Mouse (Mus musculus) Muller cell, postnatal 12 days (primary cell): ENCODE measurements around the gene Krt2.

Experiments
- DNase-seq: peaks from one replicate; pipeline ENCODE4 v3.0.0-alpha.2; 2015; ENCODE audit errors: inconsistent ontology term

The Krt2 gene

DNA sequence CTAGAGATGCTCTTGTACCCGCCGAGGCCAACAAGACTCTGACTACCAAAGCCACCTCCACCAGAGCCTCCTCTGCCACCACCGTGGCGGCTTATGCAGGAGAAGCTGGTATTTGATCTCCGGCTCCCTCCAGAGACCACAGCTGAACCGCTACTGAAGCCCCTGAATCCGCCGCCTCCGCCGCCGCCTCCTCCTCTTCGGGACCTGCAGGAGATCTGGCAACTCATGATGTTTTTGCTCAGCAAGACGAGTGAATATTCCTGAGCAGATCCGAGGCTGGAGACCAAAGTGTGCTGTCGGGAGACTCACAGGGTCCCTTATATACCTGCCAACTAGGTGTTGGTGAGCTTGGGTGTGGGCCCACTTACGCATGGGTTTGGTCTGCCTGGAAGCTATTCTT lies at the start of gene Krt2:
Gene Krt2, minus strand, starts transcription at position 295 of the 400 bp plus-strand sequence.
- no peak for DNase-seq

DNA sequence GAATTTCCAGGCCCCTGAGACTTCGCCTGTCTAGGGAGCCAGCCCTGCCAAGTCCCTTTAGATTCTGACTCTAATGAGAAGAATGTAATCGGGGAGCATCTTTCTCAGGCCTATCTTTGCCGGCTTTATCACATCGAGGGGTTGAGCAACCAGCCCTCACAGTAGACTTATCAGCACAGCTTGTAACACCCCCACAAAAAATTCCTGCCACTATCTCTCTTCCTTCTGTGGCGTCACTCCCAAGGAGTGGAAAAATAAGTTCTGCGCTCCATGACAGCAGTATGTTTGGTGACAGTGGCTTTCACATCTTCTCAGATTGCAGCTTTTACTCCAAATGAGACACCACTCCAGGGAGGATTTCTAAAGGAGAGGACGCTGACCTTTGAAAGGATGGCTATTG lies 48.8 kb upstream of the Krt2 start:
- no peak for DNase-seq

DNA sequence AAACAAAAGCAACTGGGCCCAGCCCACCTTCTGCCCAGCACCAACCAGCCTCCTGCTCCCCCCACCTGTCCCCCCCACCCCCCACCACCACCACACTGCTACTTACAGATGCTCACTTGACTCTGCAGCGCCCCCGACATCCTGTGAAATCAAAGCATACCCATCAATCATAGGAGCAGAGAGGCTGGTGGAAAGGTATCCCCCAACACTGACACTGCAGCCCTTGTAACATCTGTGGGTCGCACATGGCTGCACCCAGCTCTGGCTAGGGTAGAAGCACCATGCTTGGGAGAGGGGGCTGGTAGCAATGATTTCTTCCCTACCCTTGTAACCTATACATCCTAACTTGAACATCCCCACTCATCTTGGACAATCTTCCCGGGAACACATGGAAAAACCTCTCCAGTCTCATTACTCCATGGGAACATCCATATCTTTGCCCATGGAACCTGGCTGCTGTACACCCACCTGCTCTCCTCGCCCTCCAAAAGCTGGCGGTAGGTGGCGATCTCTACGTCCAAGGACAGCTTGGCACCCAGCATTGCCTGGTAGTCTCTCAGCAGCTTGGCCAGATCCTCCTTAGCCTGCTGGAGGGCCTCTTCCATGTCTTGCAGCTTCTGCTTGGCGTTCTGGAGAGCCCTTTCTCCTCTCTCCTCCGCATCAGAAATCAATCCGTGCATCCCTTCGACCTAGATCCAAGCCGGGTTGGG lies 42.6 kb upstream of the Krt2 start:
- DNase-seq, result no peak

GRCm38 (mm10) chr15:101859735-101860170 lies 41.8 kb upstream of the Krt2 start:
- peak; percentile 62 for DNase-seq

DNA sequence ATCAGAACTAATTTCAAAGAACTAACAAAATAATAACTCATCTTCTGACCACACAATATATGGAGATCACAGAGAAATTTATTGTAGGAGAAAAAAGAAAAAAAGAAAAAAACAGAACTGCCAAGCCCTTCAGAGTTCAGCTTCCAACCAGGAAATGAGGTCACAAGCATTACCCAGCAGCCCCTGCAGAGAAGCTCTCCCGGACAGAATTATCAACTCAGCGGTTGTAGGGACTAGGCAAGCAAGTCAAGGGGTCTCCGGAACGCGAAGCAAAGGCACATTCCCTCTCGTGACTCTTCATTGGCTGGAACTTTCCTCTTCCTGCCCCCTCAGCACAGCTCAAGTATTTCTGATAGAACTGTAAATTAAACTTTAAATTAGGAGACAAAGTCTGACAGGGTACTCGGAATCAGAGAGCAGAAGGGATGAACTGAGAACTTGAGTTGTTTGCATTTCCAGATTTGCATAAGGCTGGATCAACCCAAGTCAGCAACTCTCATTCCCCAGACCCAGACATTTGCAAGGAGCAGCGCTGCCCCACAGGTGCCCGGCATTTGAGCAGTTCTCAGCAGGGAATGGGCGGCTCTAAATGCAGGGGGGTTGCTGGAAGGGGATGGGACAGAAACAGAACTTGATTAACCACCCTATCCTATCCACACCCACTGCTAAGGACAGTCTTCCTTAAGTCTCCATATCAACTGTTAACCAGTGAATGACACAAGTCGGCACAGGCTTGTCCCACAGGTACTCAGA lies 40.9 kb upstream of the Krt2 start:
- DNase-seq, result no peak

GRCm38 (mm10) chr15:101856696-101857095 lies 38.7 kb upstream of the Krt2 start:
- no peak for DNase-seq

DNA sequence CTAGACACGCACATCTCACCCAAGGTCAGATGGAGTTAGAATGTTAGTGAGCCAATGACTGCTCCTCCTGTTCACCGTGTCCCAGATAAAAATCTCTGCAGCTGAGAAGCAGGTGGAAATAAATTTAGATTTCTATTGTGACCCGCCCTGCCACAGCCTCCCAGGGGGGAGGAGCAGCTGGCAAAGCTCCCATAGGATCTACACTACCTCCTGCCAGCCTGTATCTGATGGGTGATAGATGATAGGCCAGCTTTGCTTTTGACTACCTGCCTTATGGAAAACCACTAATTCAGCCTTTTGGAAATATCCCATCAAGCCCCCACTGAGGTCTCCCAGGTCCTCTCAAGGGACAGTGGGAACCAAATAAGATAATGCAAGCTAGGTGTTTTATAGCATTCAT lies 37.8 kb upstream of the Krt2 start:
- DNase-seq, result no peak

- DNase-seq, result no peak
These were observed 36.3 kb upstream of the Krt2 start for GRCm38 (mm10) chr15:101854294-101854693.

DNA sequence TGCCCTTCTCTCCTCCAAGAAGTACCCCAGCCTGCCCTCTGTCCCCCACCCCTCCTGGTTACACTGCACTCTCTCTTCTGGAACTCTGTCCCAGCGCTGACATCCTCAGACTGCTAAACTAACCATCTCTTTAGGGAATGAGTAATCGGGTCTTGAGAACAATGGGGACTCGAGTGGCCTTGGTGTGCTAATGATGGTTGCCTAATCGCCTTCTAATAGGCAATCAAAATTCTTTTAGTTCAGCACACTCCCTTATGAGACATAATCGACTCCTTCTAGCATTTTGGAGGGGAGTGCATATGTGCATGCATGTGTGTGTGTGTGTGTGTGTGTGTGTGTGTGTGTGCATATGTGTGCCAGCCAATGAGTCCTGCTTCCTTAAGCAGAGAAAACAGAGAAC lies 34.6 kb upstream of the Krt2 start:
- peak; percentile 78 for DNase-seq

DNA sequence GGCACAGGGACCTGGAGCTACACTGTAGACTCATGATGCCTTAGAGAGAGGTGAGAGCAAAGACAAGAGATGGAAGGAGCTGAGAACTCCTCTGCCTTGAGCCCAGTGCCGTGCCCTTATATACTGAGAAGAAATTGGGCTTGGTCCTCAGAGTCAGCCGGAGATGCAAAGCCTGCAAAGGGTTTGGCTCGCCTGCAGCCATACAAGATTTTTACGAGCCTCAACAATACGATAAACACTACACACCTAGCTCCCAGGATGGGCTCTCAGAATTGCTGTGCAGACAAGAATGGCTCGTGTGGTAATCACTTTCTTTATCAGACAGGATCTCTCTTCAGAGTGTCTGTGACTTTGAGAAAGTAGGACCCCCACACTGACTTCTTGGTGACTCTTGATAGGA lies 32.7 kb upstream of the Krt2 start, which contains the start of gene Krt1:
Gene Krt1, minus strand, starts transcription at position 101 of the 400 bp plus-strand sequence.
- no peak for DNase-seq

GRCm38 (mm10) chr15:101845971-101846403 lies 28.0 kb upstream of the Krt2 start:
- peak; percentile 62 for DNase-seq

GRCm38 (mm10) chr15:101843192-101843591 lies 25.2 kb upstream of the Krt2 start:
- DNase-seq, result no peak

DNA sequence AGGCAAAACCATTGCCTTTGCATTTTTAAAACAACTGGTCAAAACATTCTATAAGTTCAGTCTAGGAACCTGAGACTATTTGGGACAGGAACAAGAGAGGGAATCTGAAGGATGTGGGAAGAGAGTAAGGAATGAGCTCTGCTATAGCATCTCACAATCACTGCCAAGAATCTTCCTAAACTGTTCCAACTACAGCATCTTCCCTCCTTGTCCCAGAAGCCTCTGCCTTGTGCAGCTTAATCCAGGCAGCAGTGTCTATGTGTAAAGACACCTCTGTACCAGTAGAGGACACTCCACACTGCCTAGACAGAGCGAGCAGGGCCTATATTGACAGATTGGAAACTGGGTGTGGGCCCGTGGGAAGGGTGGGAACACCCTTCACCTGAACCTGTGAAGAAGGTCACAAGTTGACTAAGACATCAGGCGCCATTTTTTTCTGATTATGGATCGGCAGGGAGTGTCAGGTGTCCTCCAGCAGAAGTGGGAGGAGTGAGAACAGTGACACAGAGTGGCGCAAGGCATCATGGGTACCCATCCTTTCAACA lies 16.9 kb upstream of the Krt2 start:
- DNase-seq, result no peak

DNA sequence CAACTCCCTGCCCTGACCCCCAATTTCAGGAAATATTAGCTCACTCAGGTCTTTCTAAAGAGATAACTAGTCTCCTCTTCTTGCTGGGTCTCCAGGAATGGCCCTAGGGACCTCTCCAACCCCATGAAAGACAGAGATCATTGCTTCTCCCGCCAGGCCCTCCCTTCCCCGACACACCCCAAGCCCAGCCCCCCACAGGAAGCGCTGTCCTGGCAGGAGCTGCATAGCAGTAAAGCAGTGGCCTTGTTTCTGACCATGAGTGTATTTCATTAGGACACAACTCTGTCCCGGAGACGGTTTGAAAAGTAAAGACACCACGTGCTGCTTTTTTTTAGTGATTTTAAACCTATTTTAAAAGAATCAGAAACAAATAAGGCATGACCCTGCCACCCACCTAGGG lies 15.2 kb upstream of the Krt2 start:
- no peak for DNase-seq

DNA sequence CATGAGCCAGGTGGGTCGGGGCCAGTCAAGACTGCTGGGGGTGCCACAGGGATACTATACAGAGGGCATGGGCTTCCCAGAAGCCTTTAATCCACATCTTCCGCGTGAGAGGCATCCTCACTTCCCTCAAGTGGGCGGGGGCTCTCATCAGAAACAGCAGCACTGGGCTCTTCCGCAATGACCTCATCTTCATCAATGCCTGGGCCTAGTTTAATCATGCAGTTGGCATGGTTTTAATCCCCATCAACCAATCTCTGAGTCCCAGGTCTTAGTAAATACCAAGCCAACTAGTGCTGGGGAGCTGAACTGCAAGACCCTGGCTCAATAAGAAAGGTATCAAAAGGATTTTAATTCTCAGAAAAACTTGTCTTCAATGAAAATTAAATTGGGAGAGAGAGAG lies 11.5 kb upstream of the Krt2 start:
- DNase-seq, result no peak

DNA sequence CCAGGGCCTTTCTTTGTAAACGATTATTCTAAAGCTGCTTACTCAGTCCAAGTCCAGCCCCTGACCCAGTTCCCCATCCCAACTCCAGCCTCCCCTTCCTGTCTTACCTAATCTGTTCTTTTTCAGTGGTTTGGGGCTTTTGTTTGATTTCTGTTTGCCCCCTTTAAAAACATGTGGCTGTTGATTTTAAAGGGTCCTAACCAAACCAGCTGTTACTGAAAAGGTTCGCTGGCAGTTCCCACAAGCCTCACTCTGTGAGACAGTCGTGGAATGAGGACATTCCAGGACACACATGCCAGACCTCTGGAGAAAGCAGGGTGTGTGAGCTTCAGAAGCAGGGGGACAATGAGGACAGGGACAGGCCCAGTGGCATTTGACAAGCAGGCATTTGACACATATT lies 3.8 kb upstream of the Krt2 start:
- peak; percentile 85 for DNase-seq

DNA sequence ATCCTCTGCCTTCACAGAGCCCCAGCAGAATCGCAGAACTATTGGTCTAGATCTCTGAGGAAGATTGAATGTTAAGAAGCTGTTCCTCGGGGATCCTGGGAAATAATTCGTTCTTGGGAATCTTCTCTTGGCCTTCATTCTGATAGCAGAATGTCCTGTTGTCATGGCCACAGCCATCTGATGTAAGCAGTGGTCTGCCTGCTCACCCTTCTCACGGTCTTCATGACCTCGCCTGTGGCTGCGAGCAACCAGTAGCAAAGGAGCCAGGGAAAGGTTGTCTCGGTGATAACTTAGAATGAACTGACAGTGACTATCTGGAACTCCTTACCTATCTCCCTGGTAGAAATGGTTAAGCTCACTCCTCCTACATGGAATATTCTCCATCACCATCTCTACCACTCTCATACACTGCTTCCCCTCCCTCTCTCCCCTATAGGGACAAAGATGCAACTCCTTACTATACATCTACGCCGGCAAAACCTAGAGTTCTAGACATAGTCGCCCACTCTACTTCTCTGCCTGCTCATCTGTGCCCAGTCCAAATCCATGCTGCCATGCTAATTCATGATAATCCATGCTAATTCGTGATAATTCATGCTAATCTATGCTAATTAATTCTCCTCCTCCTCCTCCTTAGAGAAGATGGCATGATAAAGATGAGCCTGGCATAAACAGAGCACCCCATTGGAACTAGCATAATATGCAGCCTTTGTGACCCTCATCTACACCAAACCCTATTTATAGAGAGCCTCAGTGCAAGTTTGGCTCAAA lies 14.7 kb downstream of the Krt2 start:
- DNase-seq, result no peak

DNA sequence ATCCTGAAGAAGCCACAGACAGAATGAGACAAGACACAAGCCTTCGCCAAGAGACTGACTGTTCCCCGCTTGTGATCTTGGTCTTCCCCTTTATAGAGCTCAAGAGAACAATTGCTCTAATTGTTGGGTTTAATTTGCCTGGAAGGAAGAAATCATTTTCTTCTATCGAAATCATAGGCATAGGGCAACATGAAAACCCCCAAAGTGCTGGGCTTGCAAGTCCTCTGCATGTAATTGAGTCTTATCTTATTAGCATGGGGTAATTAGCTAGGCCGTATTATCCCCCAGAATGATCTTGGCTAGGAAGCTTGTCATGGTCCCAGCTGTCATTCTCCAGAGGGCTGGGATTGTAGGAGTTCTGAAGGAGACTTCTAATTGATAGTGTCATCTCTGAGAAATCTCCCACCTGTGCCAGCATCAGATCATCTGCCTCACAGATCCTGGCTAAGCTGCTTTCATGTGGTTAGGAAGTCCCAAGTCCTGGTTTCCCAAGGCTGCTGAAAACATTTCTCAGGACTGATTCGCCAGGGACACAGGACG lies 15.6 kb downstream of the Krt2 start, which contains the start of gene Krt73:
Gene Krt73, minus strand, starts transcription at position 51 of the 540 bp plus-strand sequence.
- no peak for DNase-seq

- DNase-seq, result no peak
These were observed 27.1 kb downstream of the Krt2 start for GRCm38 (mm10) chr15:101790867-101791266.

GRCm38 (mm10) chr15:101786360-101786759 lies 31.6 kb downstream of the Krt2 start, which contains the start of gene Krt72:
TSS of gene Krt72 (minus strand) at chr15:101786460.
- DNase-seq, result no peak

GRCm38 (mm10) chr15:101773420-101773819 lies 44.5 kb downstream of the Krt2 start:
- DNase-seq, result no peak

GRCm38 (mm10) chr15:101772711-101773081 lies 45.3 kb downstream of the Krt2 start:
- DNase-seq, result peak; percentile 84
